Mouse (Mus musculus): ENCODE data around the gene Stard7. TPM values are rescaled to one million over a fixed set of nuclear protein-coding genes. Genes with fewer than 3 reads are reported as not detected.
"Not testable (repeated sequence)": the region's sequence is repeated elsewhere in the genome, so short reads cannot be mapped to it uniquely, and the experiment has no call there.

Gene Stard7
- polyA plus RNA-seq, 1 experiment from 2014 or later, result 99.8 TPM

- peaks cover 74% of the 10 kb centered on the region for H3K36me3 ChIP-seq
- no peak for ATAC-seq (replicated peaks)
These were observed 22.2 kb downstream of the Stard7 start for GRCm38 (mm10) chr2:127292250-127292649.

GRCm38 (mm10) chr2:127297001-127297805 is 27.2 kb downstream of the Stard7 start:
- H3K9ac ChIP-seq (replicated peaks), result no peak overlapping the region
- H3K36me3 ChIP-seq, result peaks cover 81% of the 10 kb centered on the region
- ATAC-seq (replicated peaks), result no peak
- 96% methylated on average over 7 of the region's 7 CpGs for WGBS
- H3K4me1 ChIP-seq, result no peaks in the 10 kb centered on the region
- H3K9me3 ChIP-seq, result no peaks in the 10 kb centered on the region
- H3K27me3 ChIP-seq, result no peaks in the 10 kb centered on the region
- H3K4me2 ChIP-seq (replicated peaks), result no peak overlapping the region
- H3K4me3 ChIP-seq, result no peak overlapping the region
- no peak overlapping the region for H3K27ac ChIP-seq (replicated peaks)

More at GRCm38 (mm10) chr2:127292250-127292649, 22.2 kb downstream of the Stard7 start:
- WGBS, result 87% methylated on average over 4 of the region's 4 CpGs
- H3K27me3 ChIP-seq, result no peaks in the 10 kb centered on the region
- H3K4me3 ChIP-seq, result no peak overlapping the region
- no peaks in the 10 kb centered on the region for H3K4me1 ChIP-seq
- no peaks in the 10 kb centered on the region for H3K9me3 ChIP-seq
- H3K27ac ChIP-seq (replicated peaks), result no peak overlapping the region
- H3K9ac ChIP-seq (replicated peaks), result no peak overlapping the region
- H3K4me2 ChIP-seq (replicated peaks), result no peak overlapping the region

- no peak overlapping the region for H3K4me2 ChIP-seq (replicated peaks)
- H3K27me3 ChIP-seq, result no peaks in the 10 kb centered on the region
- no peaks in the 10 kb centered on the region for H3K9me3 ChIP-seq
- H3K4me3 ChIP-seq, result no peak overlapping the region
- H3K9ac ChIP-seq (replicated peaks), result no peak overlapping the region
- WGBS, result 96% methylated on average over 1 of the region's 1 CpGs
- ATAC-seq (replicated peaks), result no peak
- no peaks in the 10 kb centered on the region for H3K4me1 ChIP-seq
- no peak overlapping the region for H3K27ac ChIP-seq (replicated peaks)
- peaks cover 73% of the 10 kb centered on the region for H3K36me3 ChIP-seq
These were observed 28.0 kb downstream of the Stard7 start for GRCm38 (mm10) chr2:127298056-127298455.

- WGBS, result 74% methylated on average over 3 of the region's 3 CpGs
- H3K9me3 ChIP-seq, result no peaks in the 10 kb centered on the region
- H3K9ac ChIP-seq (replicated peaks), result no peak overlapping the region
- H3K4me2 ChIP-seq (replicated peaks), result no peak overlapping the region
- peaks cover 50% of the 10 kb centered on the region for H3K36me3 ChIP-seq
- no peak overlapping the region for H3K27ac ChIP-seq (replicated peaks)
- no peak for ATAC-seq (replicated peaks)
- H3K4me1 ChIP-seq, result no peaks in the 10 kb centered on the region
- H3K4me3 ChIP-seq, result no peak overlapping the region
- H3K27me3 ChIP-seq, result no peaks in the 10 kb centered on the region
These were observed 30.7 kb downstream of the Stard7 start for GRCm38 (mm10) chr2:127300701-127301100.

- H3K36me3 ChIP-seq, result peaks cover 38% of the 10 kb centered on the region
- no peaks in the 10 kb centered on the region for H3K9me3 ChIP-seq
- WGBS, result 95% methylated on average over 3 of the region's 3 CpGs
- H3K4me1 ChIP-seq, result no peaks in the 10 kb centered on the region
- no peak overlapping the region for H3K27ac ChIP-seq (replicated peaks)
- H3K27me3 ChIP-seq, result no peaks in the 10 kb centered on the region
- H3K9ac ChIP-seq (replicated peaks), result no peak overlapping the region
- ATAC-seq (replicated peaks), result no peak
- no peak overlapping the region for H3K4me2 ChIP-seq (replicated peaks)
- H3K4me3 ChIP-seq, result no peak overlapping the region
These were observed 31.9 kb downstream of the Stard7 start for GRCm38 (mm10) chr2:127301883-127302282.

GRCm38 (mm10) chr2:127304192-127304591 is 34.2 kb downstream of the Stard7 start:
- 96% methylated on average over 4 of the region's 4 CpGs for WGBS
- not testable (repeated sequence) for H3K9me3 ChIP-seq; H3K27ac ChIP-seq (replicated peaks); H3K4me1 ChIP-seq; H3K4me3 ChIP-seq; H3K4me2 ChIP-seq (replicated peaks); H3K27me3 ChIP-seq; H3K9ac ChIP-seq (replicated peaks); ATAC-seq (replicated peaks)
- H3K36me3 ChIP-seq, result peaks cover 15% of the 10 kb centered on the region

- no peaks in the 10 kb centered on the region for H3K9me3 ChIP-seq
- peaks cover 11% of the 10 kb centered on the region for H3K36me3 ChIP-seq
- no peak overlapping the region for H3K4me2 ChIP-seq (replicated peaks)
- 89% methylated on average over 3 of the region's 3 CpGs for WGBS
- no peak overlapping the region for H3K4me3 ChIP-seq
- no peak overlapping the region for H3K9ac ChIP-seq (replicated peaks)
- H3K27me3 ChIP-seq, result no peaks in the 10 kb centered on the region
- no peak for ATAC-seq (replicated peaks)
- H3K4me1 ChIP-seq, result no peaks in the 10 kb centered on the region
- no peak overlapping the region for H3K27ac ChIP-seq (replicated peaks)
These were observed 34.7 kb downstream of the Stard7 start for GRCm38 (mm10) chr2:127304609-127305210.

GRCm38 (mm10) chr2:127306123-127306522 is 36.1 kb downstream of the Stard7 start:
- H3K9me3 ChIP-seq, result no peaks in the 10 kb centered on the region
- no peak overlapping the region for H3K4me2 ChIP-seq (replicated peaks)
- no peaks in the 10 kb centered on the region for H3K27me3 ChIP-seq
- H3K4me1 ChIP-seq, result no peaks in the 10 kb centered on the region
- H3K36me3 ChIP-seq, result no peaks in the 10 kb centered on the region
- no peak for ATAC-seq (replicated peaks)
- H3K27ac ChIP-seq (replicated peaks), result no peak overlapping the region
- H3K9ac ChIP-seq (replicated peaks), result no peak overlapping the region
- H3K4me3 ChIP-seq, result no peak overlapping the region

GRCm38 (mm10) chr2:127307179-127307578 is 37.2 kb downstream of the Stard7 start:
- Histone ChIP-seq H3K9me3 (no peaks in the 10 kb centered on the region), H3K27ac (replicated peaks) (no peak overlapping the region), H3K27me3 (no peaks in the 10 kb centered on the region), H3K4me2 (replicated peaks) (no peak overlapping the region), H3K9ac (replicated peaks) (no peak overlapping the region), H3K4me1 (no peaks in the 10 kb centered on the region), H3K4me3 (no peak overlapping the region), H3K36me3 (no peaks in the 10 kb centered on the region)
- ATAC-seq (replicated peaks), result no peak
- WGBS, result 42% methylated on average over 3 of the region's 3 CpGs

- Histone ChIP-seq H3K4me3 (no peak overlapping the region), H3K4me2 (replicated peaks) (no peak overlapping the region), H3K4me1 (no peaks in the 10 kb centered on the region), H3K27me3 (no peaks in the 10 kb centered on the region), H3K9ac (replicated peaks) (no peak overlapping the region), H3K9me3 (no peaks in the 10 kb centered on the region), H3K27ac (replicated peaks) (no peak overlapping the region), H3K36me3 (no peaks in the 10 kb centered on the region)
- 87% methylated on average over 2 of the region's 2 CpGs for WGBS
- ATAC-seq (replicated peaks), result no peak
These were observed 38.6 kb downstream of the Stard7 start for GRCm38 (mm10) chr2:127308660-127309059.

- 54% methylated on average over 2 of the region's 2 CpGs for WGBS
- H3K4me1 ChIP-seq, result no peaks in the 10 kb centered on the region
- no peak overlapping the region for H3K4me3 ChIP-seq
- no peaks in the 10 kb centered on the region for H3K9me3 ChIP-seq
- H3K27ac ChIP-seq (replicated peaks), result no peak overlapping the region
- H3K9ac ChIP-seq (replicated peaks), result no peak overlapping the region
- H3K4me2 ChIP-seq (replicated peaks), result no peak overlapping the region
- H3K27me3 ChIP-seq, result no peaks in the 10 kb centered on the region
- no peaks in the 10 kb centered on the region for H3K36me3 ChIP-seq
- no peak for ATAC-seq (replicated peaks)
These were observed 40.2 kb downstream of the Stard7 start for GRCm38 (mm10) chr2:127310246-127310645.

GRCm38 (mm10) chr2:127310685-127311084 is 40.7 kb downstream of the Stard7 start:
- Histone ChIP-seq H3K4me3 (no peak overlapping the region), H3K4me2 (replicated peaks) (no peak overlapping the region), H3K9ac (replicated peaks) (no peak overlapping the region), H3K9me3 (no peaks in the 10 kb centered on the region), H3K27ac (replicated peaks) (no peak overlapping the region), H3K4me1 (no peaks in the 10 kb centered on the region), H3K36me3 (no peaks in the 10 kb centered on the region), H3K27me3 (no peaks in the 10 kb centered on the region)
- 94% methylated on average over 7 of the region's 7 CpGs for WGBS
- no peak for ATAC-seq (replicated peaks)
